Mouse (Mus musculus): Measurements from ENCODE around the gene Klhdc4. TPM values are rescaled to one million over a fixed set of nuclear protein-coding genes. Genes with fewer than 3 reads are reported as not detected.
A peak's percentile ranks its signal among the peaks of the same experiment; 100 is the strongest.

The Klhdc4 gene
- 45.9 and 50.9 TPM in 2 replicates for polyA plus RNA-seq (2014; fragmentation: Nextera tagmentation; extraction: Ambion mirVana)

- ATAC-seq (ENCODE audit: low FRiP score): peak; percentile 96
- Histone ChIP-seq H3K4me3 (ENCODE audit: low read depth, low read length) (peak within 1 kb of the TSS; percentile 82), H3K27ac (ENCODE audit: low read depth, low read length) (peak within 1 kb of the TSS; percentile 42), H3K4me1 (replicated peaks; ENCODE audit: control insufficient read depth, insufficient read depth, low read length) (peaks cover 5% of the 10 kb centered on the region; the same call in 1 of the 2 replicates), H3K27me3 (ENCODE audit: control insufficient read depth, insufficient read depth, low read length) (no peaks in the 10 kb centered on the region), H3K36me3 (ENCODE audit: control insufficient read depth, insufficient read depth, low read length) (no peaks in the 10 kb centered on the region), H3K9me3 (ENCODE audit: control insufficient read depth, low read length) (no peaks in the 10 kb centered on the region), H3K4me2 (replicated peaks; ENCODE audit: low read depth, low read length) (peak within 1 kb of the TSS; percentile 52), H3K9ac (ENCODE audit: low read depth, low read length) (peak within 1 kb of the TSS; percentile 87)
- peak; percentile 98 for DNase-seq (ENCODE audit: low spot score)
- 1% methylated on average over 57 of the region's 68 CpGs for WGBS
Observed at GRCm38 (mm10) chr8:121829048-121829776, at the start of gene Klhdc4. Klhdc4 (minus strand) TSS chr8:121829569.

- Histone ChIP-seq H3K27ac (ENCODE audit: low read depth, low read length) (no peak overlapping the region), H3K36me3 (ENCODE audit: control insufficient read depth, insufficient read depth, low read length) (no peaks in the 10 kb centered on the region), H3K4me1 (replicated peaks; ENCODE audit: control insufficient read depth, insufficient read depth, low read length) (no peaks in the 10 kb centered on the region), H3K9ac (ENCODE audit: low read depth, low read length) (no peak overlapping the region), H3K27me3 (ENCODE audit: control insufficient read depth, insufficient read depth, low read length) (no peaks in the 10 kb centered on the region), H3K4me2 (replicated peaks; ENCODE audit: low read depth, low read length) (no peak overlapping the region), H3K4me3 (ENCODE audit: low read depth, low read length) (no peak overlapping the region), H3K9me3 (ENCODE audit: control insufficient read depth, low read length) (no peaks in the 10 kb centered on the region)
- no peak for ATAC-seq (ENCODE audit: low FRiP score)
- WGBS: 87% methylated on average over 7 of the region's 7 CpGs
- DNase-seq (ENCODE audit: low spot score): no peak
Observed at GRCm38 (mm10) chr8:121877828-121878480, 48.6 kb upstream of the Klhdc4 start.

GRCm38 (mm10) chr8:121877212-121877611 is 47.8 kb upstream of the Klhdc4 start:
- H3K27me3 ChIP-seq (ENCODE audit: control insufficient read depth, insufficient read depth, low read length): no peaks in the 10 kb centered on the region
- DNase-seq (ENCODE audit: low spot score) (no peak), ATAC-seq (ENCODE audit: low FRiP score) (no peak)
- H3K4me1 ChIP-seq (replicated peaks; ENCODE audit: control insufficient read depth, insufficient read depth, low read length): peaks cover 2% of the 10 kb centered on the region; the same call in 1 of the 2 replicates
- no peak overlapping the region for H3K4me3 ChIP-seq (ENCODE audit: low read depth, low read length)
- H3K9me3 ChIP-seq (ENCODE audit: control insufficient read depth, low read length): no peaks in the 10 kb centered on the region
- H3K4me2 ChIP-seq (replicated peaks; ENCODE audit: low read depth, low read length): no peak overlapping the region
- WGBS: 86% methylated on average over 5 of the region's 5 CpGs
- H3K27ac ChIP-seq (ENCODE audit: low read depth, low read length): no peak overlapping the region
- no peak overlapping the region for H3K9ac ChIP-seq (ENCODE audit: low read depth, low read length)
- no peaks in the 10 kb centered on the region for H3K36me3 ChIP-seq (ENCODE audit: control insufficient read depth, insufficient read depth, low read length)

- no peak for ATAC-seq (ENCODE audit: low FRiP score)
- Histone ChIP-seq H3K27me3 (ENCODE audit: control insufficient read depth, insufficient read depth, low read length) (no peaks in the 10 kb centered on the region; the same call in 1 of the 2 replicates), H3K4me2 (replicated peaks; ENCODE audit: low read depth, low read length) (no peak overlapping the region), H3K9ac (ENCODE audit: low read depth, low read length) (no peak overlapping the region), H3K9me3 (ENCODE audit: control insufficient read depth, low read length) (no peaks in the 10 kb centered on the region), H3K4me3 (ENCODE audit: low read depth, low read length) (no peak overlapping the region), H3K4me1 (replicated peaks; ENCODE audit: control insufficient read depth, insufficient read depth, low read length) (peaks cover 2% of the 10 kb centered on the region; the same call in 1 of the 2 replicates), H3K36me3 (ENCODE audit: control insufficient read depth, insufficient read depth, low read length) (no peaks in the 10 kb centered on the region), H3K27ac (ENCODE audit: low read depth, low read length) (no peak overlapping the region)
- no peak for DNase-seq (ENCODE audit: low spot score)
- WGBS: 92% methylated on average over 9 of the region's 9 CpGs
Observed at GRCm38 (mm10) chr8:121875517-121875916, 46.1 kb upstream of the Klhdc4 start.

DNA sequence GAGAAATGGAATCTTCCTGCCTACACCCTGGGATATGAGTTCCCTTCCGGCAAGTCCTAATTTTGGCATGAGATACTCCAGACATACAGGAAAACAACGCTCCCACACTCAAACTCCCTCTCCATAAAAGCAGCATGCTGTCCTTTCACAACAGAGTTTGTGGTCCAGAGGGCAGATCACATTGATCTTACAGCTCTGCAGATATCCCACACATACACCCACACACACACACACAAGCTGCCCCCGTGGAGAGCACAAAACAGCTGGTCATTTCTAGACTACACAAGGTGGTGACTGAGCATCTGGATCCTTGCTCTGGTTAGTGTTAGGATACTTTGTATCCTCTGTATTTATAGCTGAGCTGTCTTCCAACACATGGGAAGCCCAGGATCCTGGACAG is 45.7 kb upstream of the Klhdc4 start:
- Histone ChIP-seq H3K27me3 (ENCODE audit: control insufficient read depth, insufficient read depth, low read length) (no peaks in the 10 kb centered on the region; the same call in 1 of the 2 replicates), H3K9ac (ENCODE audit: low read depth, low read length) (no peak overlapping the region), H3K9me3 (ENCODE audit: control insufficient read depth, low read length) (no peaks in the 10 kb centered on the region), H3K4me3 (ENCODE audit: low read depth, low read length) (no peak overlapping the region), H3K27ac (ENCODE audit: low read depth, low read length) (no peak overlapping the region), H3K4me2 (replicated peaks; ENCODE audit: low read depth, low read length) (no peak overlapping the region), H3K36me3 (ENCODE audit: control insufficient read depth, insufficient read depth, low read length) (no peaks in the 10 kb centered on the region), H3K4me1 (replicated peaks; ENCODE audit: control insufficient read depth, insufficient read depth, low read length) (peaks cover 2% of the 10 kb centered on the region; the same call in 1 of the 2 replicates)
- ATAC-seq (ENCODE audit: low FRiP score) (no peak), DNase-seq (ENCODE audit: low spot score) (no peak)
- 78% methylated on average over 3 of the region's 3 CpGs for WGBS

GRCm38 (mm10) chr8:121874031-121874430 is 44.7 kb upstream of the Klhdc4 start:
- Histone ChIP-seq H3K4me1 (replicated peaks; ENCODE audit: control insufficient read depth, insufficient read depth, low read length) (peaks cover 2% of the 10 kb centered on the region; the same call in 1 of the 2 replicates), H3K4me2 (replicated peaks; ENCODE audit: low read depth, low read length) (no peak overlapping the region), H3K27ac (ENCODE audit: low read depth, low read length) (no peak overlapping the region), H3K9ac (ENCODE audit: low read depth, low read length) (no peak overlapping the region), H3K4me3 (ENCODE audit: low read depth, low read length) (no peak overlapping the region), H3K27me3 (ENCODE audit: control insufficient read depth, insufficient read depth, low read length) (no peaks in the 10 kb centered on the region; the same call in 1 of the 2 replicates), H3K36me3 (ENCODE audit: control insufficient read depth, insufficient read depth, low read length) (no peaks in the 10 kb centered on the region), H3K9me3 (ENCODE audit: control insufficient read depth, low read length) (no peaks in the 10 kb centered on the region)
- ATAC-seq (ENCODE audit: low FRiP score) (no peak), DNase-seq (ENCODE audit: low spot score) (peak; percentile 29)
- 67% methylated on average over 9 of the region's 9 CpGs for WGBS

DNA sequence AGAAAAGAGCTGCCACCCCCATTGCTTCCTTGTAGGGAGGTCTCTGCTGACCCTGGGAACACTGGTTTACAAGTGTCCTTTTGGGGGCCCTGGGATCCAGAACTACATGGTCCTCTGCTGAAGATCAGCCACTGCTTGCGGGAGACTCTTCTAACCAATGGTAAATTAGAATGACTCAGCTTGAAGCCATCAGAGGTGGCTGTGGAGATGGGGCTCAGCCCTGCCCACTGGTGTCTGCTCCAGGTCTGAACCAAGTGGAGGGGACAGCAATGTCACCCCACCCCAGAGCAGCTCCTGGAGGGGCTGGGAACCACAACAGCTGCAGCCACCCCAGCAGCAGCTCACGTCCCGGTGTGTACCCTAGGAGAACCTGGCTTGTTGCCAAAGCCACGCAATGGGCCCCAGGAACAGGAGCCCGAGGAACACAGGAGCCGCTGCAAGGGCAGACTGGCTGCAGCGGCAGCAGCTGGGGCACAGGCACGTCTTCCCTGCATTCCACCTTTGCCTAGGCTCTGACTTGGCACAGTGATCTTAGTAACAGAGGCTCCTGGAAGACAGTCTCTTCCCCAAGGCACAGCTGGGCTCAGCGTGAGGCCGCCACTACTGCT is 42.6 kb upstream of the Klhdc4 start:
- H3K4me2 ChIP-seq (replicated peaks; ENCODE audit: low read depth, low read length): no peak overlapping the region
- H3K9ac ChIP-seq (ENCODE audit: low read depth, low read length): no peak overlapping the region
- H3K27ac ChIP-seq (ENCODE audit: low read depth, low read length): no peak overlapping the region
- ATAC-seq (ENCODE audit: low FRiP score) (no peak), DNase-seq (ENCODE audit: low spot score) (no peak)
- H3K4me1 ChIP-seq (replicated peaks; ENCODE audit: control insufficient read depth, insufficient read depth, low read length): peaks cover 2% of the 10 kb centered on the region; the same call in 1 of the 2 replicates
- no peaks in the 10 kb centered on the region for H3K9me3 ChIP-seq (ENCODE audit: control insufficient read depth, low read length)
- 46% methylated on average over 10 of the region's 10 CpGs for WGBS
- no peaks in the 10 kb centered on the region; the same call in 1 of the 2 replicates for H3K27me3 ChIP-seq (ENCODE audit: control insufficient read depth, insufficient read depth, low read length)
- no peaks in the 10 kb centered on the region for H3K36me3 ChIP-seq (ENCODE audit: control insufficient read depth, insufficient read depth, low read length)
- no peak overlapping the region for H3K4me3 ChIP-seq (ENCODE audit: low read depth, low read length)

DNA sequence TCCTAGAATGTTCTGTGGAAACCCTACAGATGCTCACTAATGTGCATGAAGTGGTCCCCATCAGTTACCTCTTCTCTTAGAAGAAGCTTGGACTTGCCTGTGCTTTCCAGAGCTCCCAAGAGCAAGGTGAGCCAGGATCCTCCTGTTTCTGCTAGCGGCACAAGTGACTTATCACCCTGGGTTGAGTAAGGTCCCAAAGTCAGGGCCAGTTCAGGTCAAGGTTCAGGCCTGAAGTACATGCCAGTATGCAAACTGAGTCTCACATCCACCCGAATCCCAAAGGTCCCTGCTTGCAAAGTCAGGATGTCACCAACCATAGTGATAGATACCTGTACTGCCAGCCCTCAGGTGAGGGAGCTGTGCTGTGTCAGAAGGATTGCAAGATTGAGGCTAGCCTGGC is 40.8 kb upstream of the Klhdc4 start:
- peaks cover 2% of the 10 kb centered on the region; the same call in 1 of the 2 replicates for H3K4me1 ChIP-seq (replicated peaks; ENCODE audit: control insufficient read depth, insufficient read depth, low read length)
- 87% methylated on average over 2 of the region's 2 CpGs for WGBS
- no peak overlapping the region for H3K27ac ChIP-seq (ENCODE audit: low read depth, low read length)
- H3K4me2 ChIP-seq (replicated peaks; ENCODE audit: low read depth, low read length): no peak overlapping the region
- H3K27me3 ChIP-seq (ENCODE audit: control insufficient read depth, insufficient read depth, low read length): no peaks in the 10 kb centered on the region; the same call in 1 of the 2 replicates
- no peak overlapping the region for H3K4me3 ChIP-seq (ENCODE audit: low read depth, low read length)
- H3K9me3 ChIP-seq (ENCODE audit: control insufficient read depth, low read length): no peaks in the 10 kb centered on the region
- H3K36me3 ChIP-seq (ENCODE audit: control insufficient read depth, insufficient read depth, low read length): no peaks in the 10 kb centered on the region
- ATAC-seq (ENCODE audit: low FRiP score) (no peak), DNase-seq (ENCODE audit: low spot score) (no peak)
- no peak overlapping the region for H3K9ac ChIP-seq (ENCODE audit: low read depth, low read length)

Data from hindbrain, embryonic 11.5 days (tissue).